Mouse (Mus musculus) cortical plate, adult 2 months (tissue): ENCODE data around the gene Col4a1.

Experiments used
- CTCF ChIP-seq: fragments of 200-500 bp; IDR thresholded peaks from 2 replicates; pipeline ENCODE4 v1.5.1; 2011; ENCODE audit warnings: mild to moderate bottlenecking, control low read depth, low read length; ENCODE audit not compliant: insufficient read depth; ENCODE audit errors: extremely low read depth
- POLR2A ChIP-seq: fragments of 200-500 bp; IDR thresholded peaks from 2 replicates; pipeline ENCODE4 v1.6.1; 2011; ENCODE audit warnings: mild to moderate bottlenecking, low read length, control low read depth; ENCODE audit not compliant: insufficient read depth; ENCODE audit errors: extremely low read depth

GRCm38 (mm10) chr8:11234151-11234878, 78.3 kb downstream of the Col4a1 start:
- TF ChIP-seq CTCF = no peak
- no peak for TF ChIP-seq POLR2A
